Mouse (Mus musculus): Measurements from ENCODE around the gene Sh2b3.

The Sh2b3 gene

DNA sequence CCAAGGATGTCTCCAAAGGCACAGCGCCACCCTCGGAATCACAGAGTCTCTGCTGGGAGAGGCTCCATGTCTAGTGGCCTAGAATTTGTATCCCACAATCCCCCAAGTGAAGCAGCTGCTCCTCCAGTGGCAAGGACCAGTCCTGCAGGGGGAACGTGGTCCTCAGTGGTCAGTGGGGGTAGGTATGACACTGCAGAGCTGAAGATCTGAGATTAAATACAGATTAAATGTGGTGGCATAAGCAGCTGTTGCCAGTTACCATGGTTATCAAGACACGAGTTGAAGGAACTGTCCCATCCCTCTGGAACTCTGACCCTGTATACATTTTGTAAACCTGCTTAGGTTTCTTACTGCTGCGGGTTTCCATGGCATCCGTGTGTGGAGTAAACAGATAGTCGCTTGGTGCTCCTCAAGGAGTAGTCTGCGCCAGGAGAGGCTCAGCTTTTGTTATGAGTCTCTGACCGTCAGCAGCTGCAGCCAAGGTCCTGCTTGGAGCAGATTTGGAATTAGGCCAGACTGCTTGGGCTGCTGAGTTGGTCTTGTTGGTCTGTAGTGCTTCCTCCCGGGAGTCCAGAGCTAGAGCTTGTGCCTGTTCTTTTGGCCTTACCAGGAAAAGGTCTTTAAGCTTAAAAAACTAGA lies 53.5 kb downstream of the Sh2b3 start:
- no peak for DNase-seq (ENCODE audit: low spot score)

- no peak for DNase-seq (ENCODE audit: low spot score)
Observed at GRCm38 (mm10) chr5:121782467-121782866, 55.0 kb downstream of the Sh2b3 start.

DNA sequence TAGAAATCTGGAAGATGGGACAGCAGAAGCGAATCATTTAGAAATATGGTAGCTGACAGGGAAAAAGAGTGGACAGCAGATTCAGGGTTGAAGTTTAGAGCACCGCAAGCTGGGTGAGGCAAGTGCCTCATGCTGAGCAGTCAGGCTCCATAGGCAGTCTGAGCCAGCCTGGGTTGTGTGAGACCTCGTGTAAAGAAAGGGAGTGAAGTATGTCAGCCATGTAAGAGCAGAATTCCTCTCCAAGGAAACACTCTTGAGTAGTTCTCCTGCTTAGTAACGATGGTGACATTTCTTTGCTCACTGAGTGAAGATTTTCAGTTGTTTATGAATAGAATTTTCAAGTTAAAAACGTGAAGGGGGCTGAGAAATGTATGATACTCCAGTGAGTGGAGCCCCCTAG lies 57.3 kb downstream of the Sh2b3 start:
- DNase-seq (ENCODE audit: low spot score), result no peak

DNA sequence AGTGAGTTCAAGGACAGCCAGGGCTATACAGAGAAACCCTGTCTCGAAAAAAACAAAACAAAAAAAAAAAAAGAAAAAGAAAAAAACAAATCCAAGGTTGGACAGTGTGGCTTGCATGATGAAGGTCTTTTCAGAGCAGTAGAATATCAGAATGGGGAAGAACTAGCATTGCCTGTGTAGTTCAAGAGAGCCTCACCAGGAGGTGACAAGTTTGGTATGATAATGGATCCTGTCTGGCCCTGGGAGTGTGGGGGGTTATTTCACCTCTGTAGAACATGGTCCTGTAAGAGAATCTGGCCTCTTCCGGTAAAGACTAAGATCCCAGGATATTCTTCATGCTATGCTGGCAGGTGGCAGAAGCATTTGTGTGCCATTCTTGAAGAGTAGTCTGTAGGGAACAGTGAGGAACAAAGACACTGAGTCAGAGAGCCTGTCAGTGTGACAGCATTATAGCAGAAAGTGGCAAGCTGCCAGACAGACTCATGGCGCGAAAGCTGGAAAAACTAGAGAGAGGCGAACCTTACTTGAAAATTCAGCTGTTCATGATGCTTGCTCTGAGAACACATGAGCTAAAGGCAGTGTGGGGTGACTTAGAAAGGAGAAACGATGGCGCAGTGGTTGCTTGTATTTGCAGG lies 58.8 kb downstream of the Sh2b3 start:
- peak; percentile 61 for DNase-seq (ENCODE audit: low spot score)

- no peak for DNase-seq (ENCODE audit: low spot score)
Observed at GRCm38 (mm10) chr5:121771611-121772010, 65.8 kb downstream of the Sh2b3 start.

DNA sequence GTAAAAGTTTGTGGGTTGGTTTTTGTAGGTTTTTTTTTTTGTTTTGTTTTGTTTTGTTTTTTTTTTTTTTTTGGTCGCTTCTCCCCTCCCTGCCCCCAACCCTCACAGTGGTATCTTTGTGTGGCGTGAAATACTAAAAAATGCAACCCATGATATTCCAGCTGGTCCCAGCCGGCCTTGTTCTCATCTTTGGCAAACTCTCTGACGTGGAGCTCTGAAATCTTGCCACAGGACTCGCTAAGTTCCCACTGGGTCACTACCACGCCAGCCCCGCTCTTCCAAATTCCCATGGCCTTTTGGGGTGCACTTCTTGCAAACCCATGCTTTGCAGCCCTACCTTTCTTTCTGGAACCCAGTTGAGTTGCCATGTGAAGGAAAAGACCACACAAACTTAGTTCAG lies 67.6 kb downstream of the Sh2b3 start:
- DNase-seq (ENCODE audit: low spot score), result no peak

DNA sequence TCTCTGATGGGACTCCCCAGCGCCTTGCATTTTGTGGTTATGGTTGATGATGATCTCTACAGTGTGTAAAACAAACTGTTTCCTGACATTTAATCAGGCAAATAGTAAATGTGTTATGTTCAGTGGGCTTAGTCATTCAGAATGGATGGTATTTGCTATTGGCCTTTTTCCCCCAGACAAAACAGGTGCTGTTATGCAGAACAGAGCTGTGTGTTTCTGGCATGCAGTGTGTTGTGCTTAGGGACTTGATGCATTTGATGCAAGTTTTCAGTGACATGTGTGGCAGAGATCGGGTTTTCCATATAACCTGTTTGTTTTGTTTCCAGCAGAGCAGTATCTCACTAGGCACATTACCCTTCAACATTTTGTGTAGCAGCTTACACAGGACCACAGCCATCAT lies 69.9 kb downstream of the Sh2b3 start:
- DNase-seq (ENCODE audit: low spot score), result no peak

DNA sequence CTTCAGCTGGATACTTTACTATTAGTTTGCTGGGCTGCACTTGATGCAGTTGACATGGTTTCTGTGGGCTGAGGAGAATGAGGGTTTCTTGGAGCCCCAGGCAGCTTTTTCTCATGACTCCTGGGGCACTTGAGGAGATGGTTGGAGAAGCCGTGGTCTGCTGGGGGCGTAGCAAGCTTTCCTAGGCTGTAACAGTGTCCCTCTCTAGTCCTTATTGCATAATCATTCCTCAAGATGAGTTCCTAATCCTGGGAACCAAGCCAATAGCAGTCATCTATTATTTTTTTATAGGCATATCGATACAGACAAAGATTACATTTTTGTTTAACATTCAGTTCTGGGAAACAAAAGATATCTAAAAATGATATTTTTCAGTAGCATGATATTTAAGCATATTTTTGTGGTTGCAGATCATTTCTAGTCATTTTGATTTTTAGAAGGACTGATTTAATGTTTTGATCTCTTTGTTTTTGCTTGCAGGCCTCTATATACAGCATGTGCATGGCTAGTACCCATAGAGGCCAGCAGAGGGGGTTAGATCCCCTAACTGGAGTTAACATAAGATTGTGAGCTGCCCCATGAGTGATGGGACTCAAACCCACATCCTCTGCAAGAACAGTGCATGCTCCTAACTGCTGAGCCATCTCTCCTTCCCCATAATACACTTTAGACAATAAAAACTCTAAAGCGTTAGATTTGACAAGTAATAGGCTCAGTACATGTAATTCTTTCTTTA lies 71.2 kb downstream of the Sh2b3 start:
- DNase-seq (ENCODE audit: low spot score), result no peak

Measured in layer of hippocampus, adult 9-10 months (tissue).